Mouse (Mus musculus) colon, adult 2 months (tissue): ENCODE measurements around the gene Mbnl3. TPM values are rescaled to one million over a fixed set of nuclear protein-coding genes. Genes with fewer than 3 reads are reported as not detected.

Source experiments
- polyA plus RNA-seq: library from polyadenylated mRNA; depleted of rRNA; stranded (reverse); fragments of >200 nt; gene quantifications from 2 replicates; pipeline ENCODE4 v1.2.3, GENCODE M21; 2012; rRNA removed

The Mbnl3 gene
- polyA plus RNA-seq = 3.1 and 3.2 TPM in 2 replicates

GRCm38 (mm10) chrX:51206432-51206831 is at the start of gene Mbnl3:
Gene Mbnl3, minus strand, starts transcription at chrX:51206532.

Other genes starting within 250 kb of the Mbnl3 start
- 1.0 and 1.3 TPM in 2 replicates for gene Rap2c, start 188.5 kb downstream of the Mbnl3 start, polyA plus RNA-seq